14 mouse cellular contexts compared by ENCODE assay signal in genomic region chr2:156496816-156497566, GRCm38 (mm10). TPM values are rescaled to one million over a fixed set of nuclear protein-coding genes. Genes with fewer than 3 reads are reported as not detected.
DNase-seq lines count a peak whose midpoint lies in the region; ATAC-seq lines count a peak whose summit lies in the region.
"Had no signal": no experiment of that assay in that cellular context is flagged by ENCODE, and none has a peak within 500 bp of the region (broad histone marks: within the 10 kb centered on the region; RNA-seq: fewer than 3 reads in every experiment).

No protein-coding gene starts in this region.

- no peak for DNase-seq in cerebellum, adult 11 months
- DNase-seq in kidney, postnatal 25 days: no peak
- peak; percentile 73 for DNase-seq in brain, adult 2 months (ENCODE audit: low read depth, low spot score)
- DNase-seq in cerebellum, postnatal 36 days: peak; percentile 49 to 59
- DNase-seq in urinary bladder, postnatal 25 days (ENCODE audit: low spot score): no peak

- H3K4me3 ChIP-seq in kidney, embryonic 16.5 days (ENCODE audit: low read length): no peak overlapping the region
- no peak overlapping the region for H3K4me3 ChIP-seq in heart, embryonic 12.5 days
- H3K4me3 ChIP-seq: erythroblast, embryonic 14.5 days; gastrocnemius, adult 2 months; heart, adult 2 months; neural tube, embryonic 12.5 days had no signal

- no peaks in the 10 kb centered on the region for H3K4me1 ChIP-seq in kidney, embryonic 16.5 days (ENCODE audit: insufficient read depth, low read length)
- peaks cover 7% of the 10 kb centered on the region for H3K4me1 ChIP-seq in heart, embryonic 12.5 days (replicated peaks)

- no peaks in the 10 kb centered on the region for H3K27me3 ChIP-seq in kidney, embryonic 16.5 days (ENCODE audit: insufficient read depth, low read length)
- 0 out of 2 replicates have a peak, but pooled peaks cover 7% of the 10 kb centered on the region for H3K27me3 ChIP-seq in heart, embryonic 12.5 days (replicated peaks)
- H3K27me3 ChIP-seq: neural tube, embryonic 12.5 days had no signal

- no peaks in the 10 kb centered on the region for H3K9me3 ChIP-seq in kidney, embryonic 16.5 days (ENCODE audit: low read length)
- no peaks in the 10 kb centered on the region for H3K9me3 ChIP-seq in heart, embryonic 12.5 days (replicated peaks)
- H3K9me3 ChIP-seq: neural tube, embryonic 12.5 days had no signal

- H3K27ac ChIP-seq in kidney, embryonic 16.5 days (ENCODE audit: low read length): no peak overlapping the region
- no peak overlapping the region for H3K27ac ChIP-seq in heart, embryonic 12.5 days (ENCODE audit: poor library complexity, severe bottlenecking)
- H3K27ac ChIP-seq: gastrocnemius, adult 2 months; heart, adult 2 months; neural tube, embryonic 12.5 days had no signal

- no peak overlapping the region for H3K4me2 ChIP-seq in kidney, embryonic 16.5 days (replicated peaks; ENCODE audit: low read depth, low read length)
- no peak overlapping the region for H3K4me2 ChIP-seq in heart, embryonic 12.5 days
- H3K4me2 ChIP-seq: neural tube, embryonic 12.5 days had no signal

- H3K36me3 ChIP-seq in kidney, embryonic 16.5 days (ENCODE audit: insufficient read depth, low read length): no peaks in the 10 kb centered on the region; the same call in 1 of the 2 replicates
- peaks cover 29% of the 10 kb centered on the region for H3K36me3 ChIP-seq in heart, embryonic 12.5 days

- peak; percentile 23; the same call in 1 of the 2 replicates for ATAC-seq in cerebellum, adult (ENCODE audit: insufficient number of reproducible peaks, low FRiP score, low TSS enrichment)
- 0 out of 2 replicates have a peak, but pooled peaks have one; percentile 50 for ATAC-seq in kidney, embryonic 16.5 days (ENCODE audit: low FRiP score, low TSS enrichment)
- ATAC-seq in heart, embryonic 12.5 days (ENCODE audit: insufficient number of reproducible peaks, low FRiP score): no peak
- ATAC-seq: inflammation-experienced regulatory T-cells, adult 6 months had no signal

- H3K9ac ChIP-seq in kidney, embryonic 16.5 days (replicated peaks; ENCODE audit: low read length): no peak overlapping the region
- no peak overlapping the region for H3K9ac ChIP-seq in heart, embryonic 12.5 days
- H3K9ac ChIP-seq: forebrain, postnatal 0 days; neural tube, embryonic 12.5 days had no signal

- WGBS in kidney, embryonic 16.5 days: 43% methylated on average over 5 of the region's 5 CpGs
- WGBS in heart, embryonic 12.5 days: 71% methylated on average over 5 of the region's 5 CpGs

RNA-seq across cellular contexts. Expression of gene Aar2, which starts 50.4 kb away (rescaled TPM):
- 40.4 and 41.3 TPM in 2 replicates for polyA plus RNA-seq in kidney, embryonic 16.5 days (2015; fragmentation: Nextera tagmentation; extraction: Ambion mirVana)
- polyA plus RNA-seq in heart, embryonic 12.5 days (2016; fragmentation: Nextera tagmentation; extraction: Ambion mirVana): 22.8 and 25.2 TPM in 2 replicates

Comparison
In these comparisons a context has a peak if more than half of its experiments do, and no peak if none do; other contexts are left out.
1. DNase-seq: peak in brain, adult 2 months (single experiment) and cerebellum, postnatal 36 days (2 of 2); none in cerebellum, adult 11 months (single experiment), kidney, postnatal 25 days (0 of 2) and urinary bladder, postnatal 25 days (single experiment).